Mouse (Mus musculus) brain, embryonic 14.5 days (tissue): ENCODE data around the gene Anxa5.

Experiments
- CTCF ChIP-seq: fragments of 200-500 bp; IDR thresholded peaks from 2 replicates; pipeline ENCODE4 v1.5.1; 2012; ENCODE audit warnings: inconsistent platforms, mild to moderate bottlenecking, moderate library complexity, borderline replicate concordance; ENCODE audit not compliant: insufficient read depth, insufficient read length; ENCODE audit errors: extremely low read depth
- POLR2A ChIP-seq: fragments of 200-500 bp; IDR thresholded peaks from 2 replicates; pipeline ENCODE4 v1.6.1; 2012; ENCODE audit warnings: mild to moderate bottlenecking, inconsistent platforms, borderline replicate concordance; ENCODE audit not compliant: poor library complexity, insufficient read depth, insufficient read length, severe bottlenecking; ENCODE audit errors: extremely low read depth

GRCm38 (mm10) chr3:36488899-36489589 lies 13.3 kb upstream of the Anxa5 start:
- no peak for TF ChIP-seq CTCF
- no peak for TF ChIP-seq POLR2A
